Mouse (Mus musculus) myocyte (in vitro differentiated cells): ENCODE data around the gene Uxs1. TPM values are rescaled to one million over a fixed set of nuclear protein-coding genes. Genes with fewer than 3 reads are reported as not detected.

Source experiments
- H3K27me3 ChIP-seq: one replicate; pipeline ENCODE4 v1.6.1; 2011; ENCODE audit not compliant: control insufficient read depth, insufficient read depth, insufficient read length
- H3K36me3 ChIP-seq: one replicate; pipeline ENCODE4 v1.6.1; 2011; ENCODE audit not compliant: control insufficient read depth, insufficient read depth
- H3K4me2 ChIP-seq: one replicate; pipeline ENCODE4 v1.6.1; 2011; ENCODE audit warnings: low read depth, control low read depth
- H3K4me3 ChIP-seq: one replicate; pipeline ENCODE4 v1.5.1; 2011; ENCODE audit warnings: mild to moderate bottlenecking, control low read depth, moderate library complexity
- H3K79me2 ChIP-seq: one replicate; pipeline ENCODE4 v1.6.1; 2011; ENCODE audit not compliant: control insufficient read depth, insufficient read depth
- H3ac ChIP-seq: one replicate; pipeline ENCODE4 v1.6.1; 2011; ENCODE audit not compliant: control insufficient read depth, insufficient read length
- CEBPB ChIP-seq: IDR thresholded peaks from 2 replicates; pipeline ENCODE4 v1.6.1; 2011; ENCODE audit warnings: mild to moderate bottlenecking, moderate library complexity; ENCODE audit not compliant: poor library complexity, insufficient read depth, severe bottlenecking
- E2F4 ChIP-seq: IDR thresholded peaks from one replicate; pipeline ENCODE4 v1.6.1; 2011; ENCODE audit warnings: mild to moderate bottlenecking, control low read depth, moderate library complexity; ENCODE audit not compliant: insufficient read depth
- MAX ChIP-seq: IDR thresholded peaks from one replicate; pipeline ENCODE4 v1.6.1; 2011; ENCODE audit warnings: low read depth, mild to moderate bottlenecking, control low read depth
- MYOD1 ChIP-seq, 3 experiments: IDR thresholded peaks; one replicate each; pipeline ENCODE4 v1.6.1; 2011; ENCODE audit warnings: control low read depth in 2 of 3, low read depth in 2 of 3, mild to moderate bottlenecking in 2 of 3, moderate library complexity in 1 of 3; ENCODE audit not compliant: insufficient read length in 2 of 3, control insufficient read depth in 1 of 3
- MYOG ChIP-seq, 3 experiments: IDR thresholded peaks; one replicate each; pipeline ENCODE4 v1.6.1; 2011; ENCODE audit warnings: control low read depth in 2 of 3, low read depth in 2 of 3, mild to moderate bottlenecking in 2 of 3; ENCODE audit not compliant: insufficient read length in 2 of 3, control insufficient read depth in 1 of 3, insufficient read depth in 1 of 3
- POLR2A ChIP-seq: IDR thresholded peaks from one replicate; pipeline ENCODE4 v1.6.1; 2011; ENCODE audit warnings: low read depth, mild to moderate bottlenecking, control low read depth, moderate library complexity; ENCODE audit not compliant: insufficient read length
- POLR2AphosphoS2 ChIP-seq: IDR thresholded peaks from one replicate; pipeline ENCODE4 v1.6.1; 2011; ENCODE audit warnings: low read depth, control low read depth; ENCODE audit not compliant: insufficient read length
- REST ChIP-seq: IDR thresholded peaks from one replicate; pipeline ENCODE4 v1.6.1; 2011; ENCODE audit warnings: mild to moderate bottlenecking, control low read depth, moderate library complexity; ENCODE audit not compliant: insufficient read depth, insufficient read length
- SRF ChIP-seq: IDR thresholded peaks from one replicate; pipeline ENCODE4 v1.6.1; 2011; ENCODE audit warnings: low read depth; ENCODE audit not compliant: control insufficient read depth, insufficient read length
- TCF12 ChIP-seq: IDR thresholded peaks from one replicate; pipeline ENCODE4 v1.6.1; 2011; ENCODE audit warnings: mild to moderate bottlenecking, control low read depth; ENCODE audit not compliant: poor library complexity, insufficient read depth, severe bottlenecking
- TCF3 ChIP-seq: IDR thresholded peaks from one replicate; pipeline ENCODE4 v1.6.1; 2011; ENCODE audit warnings: low read depth, control low read depth; ENCODE audit not compliant: insufficient read length
- USF1 ChIP-seq: IDR thresholded peaks from one replicate; pipeline ENCODE4 v1.6.1; 2011; ENCODE audit warnings: low read depth, mild to moderate bottlenecking, control low read depth, moderate library complexity
- polyA plus RNA-seq: library from polyadenylated mRNA; unstranded; fragments of >200 nt; fragmentation: generic; extraction: Trizol; gene quantifications from one replicate; pipeline ENCODE4 v1.2.1, GENCODE M21; 2012; ENCODE audit warnings: missing spikeins

Uxs1 gene
- polyA plus RNA-seq, 1 experiment = 27.4 TPM

GRCm38 (mm10) chr1:43820571-43820970 is 7.0 kb downstream of the Uxs1 start:
- Histone ChIP-seq H3K4me2 (no peak overlapping the region), H3K4me3 (no peak overlapping the region), H3K27me3 (no peaks in the 10 kb centered on the region), H3ac (no peak overlapping the region), H3K36me3 (no peaks in the 10 kb centered on the region), H3K79me2 (peaks cover 70% of the 10 kb centered on the region)
- no peak for TF ChIP-seq CEBPB

GRCm38 (mm10) chr1:43819091-43819490 is 8.5 kb downstream of the Uxs1 start:
- Histone ChIP-seq H3K27me3 (no peaks in the 10 kb centered on the region), H3K4me3 (no peak overlapping the region), H3K4me2 (peak overlapping the region; percentile 57), H3K79me2 (peaks cover 69% of the 10 kb centered on the region), H3ac (no peak overlapping the region), H3K36me3 (no peaks in the 10 kb centered on the region)
- no peak for TF ChIP-seq POLR2A
- TF ChIP-seq TCF12 = peak; percentile 42
- TF ChIP-seq MYOG (IDR thresholded peaks at IDR 0.05; ENCODE audit: control insufficient read depth in 1 of 3, insufficient read depth in 1 of 3, insufficient read length in 2 of 3, low read depth in 2 of 3) = peak in 1 of 3 experiments; percentile 74
- peak; percentile 38 to 56 (median 52) for TF ChIP-seq MYOD1 (IDR thresholded peaks at IDR 0.05; ENCODE audit: control insufficient read depth in 1 of 3, insufficient read length in 2 of 3, low read depth in 2 of 3)

- Histone ChIP-seq H3K4me3 (no peak overlapping the region), H3K36me3 (no peaks in the 10 kb centered on the region), H3ac (no peak overlapping the region), H3K4me2 (peak overlapping the region; percentile 57), H3K27me3 (no peaks in the 10 kb centered on the region), H3K79me2 (peaks cover 77% of the 10 kb centered on the region)
- TF ChIP-seq TCF3 = no peak
- no peak for TF ChIP-seq MAX
- no peak for TF ChIP-seq MYOD1 (IDR thresholded peaks at IDR 0.05; ENCODE audit: control insufficient read depth in 1 of 3, insufficient read length in 2 of 3, low read depth in 2 of 3)
- TF ChIP-seq TCF12 = no peak
- no peak for TF ChIP-seq USF1
- no peak for TF ChIP-seq MYOG (IDR thresholded peaks at IDR 0.05; ENCODE audit: control insufficient read depth in 1 of 3, insufficient read depth in 1 of 3, insufficient read length in 2 of 3, low read depth in 2 of 3)
- TF ChIP-seq SRF = no peak
- no peak for TF ChIP-seq CEBPB
- TF ChIP-seq REST = no peak
- no peak for TF ChIP-seq POLR2AphosphoS2
- TF ChIP-seq POLR2A = no peak
- no peak for TF ChIP-seq E2F4
These were observed 9.2 kb downstream of the Uxs1 start for GRCm38 (mm10) chr1:43818356-43818755.

DNA sequence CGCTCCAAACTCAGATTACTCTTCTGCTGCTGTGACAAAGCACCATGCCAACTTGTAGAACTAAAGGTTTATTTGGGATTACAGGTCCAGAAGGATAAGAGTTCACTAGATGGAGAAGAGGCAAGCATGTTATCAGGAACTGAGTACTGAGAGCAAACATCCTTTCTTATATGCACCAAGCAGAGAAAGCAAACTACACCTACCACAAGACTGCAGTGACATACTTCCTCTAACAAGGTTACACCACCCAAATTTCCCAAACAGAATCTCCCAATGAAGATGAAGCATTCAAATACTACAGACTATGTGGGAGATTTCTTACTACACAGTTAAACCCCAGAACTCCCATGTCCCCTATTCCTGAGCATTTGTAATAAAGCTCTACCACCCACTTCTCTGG is 15.8 kb downstream of the Uxs1 start:
- Histone ChIP-seq H3K36me3 (peaks cover 3% of the 10 kb centered on the region), H3K79me2 (peaks cover 51% of the 10 kb centered on the region), H3ac (no peak overlapping the region), H3K27me3 (no peaks in the 10 kb centered on the region), H3K4me2 (no peak overlapping the region), H3K4me3 (no peak overlapping the region)
- TF ChIP-seq MYOG (IDR thresholded peaks at IDR 0.05; ENCODE audit: control insufficient read depth in 1 of 3, insufficient read depth in 1 of 3, insufficient read length in 2 of 3, low read depth in 2 of 3) (no peak), CEBPB (no peak), MYOD1 (IDR thresholded peaks at IDR 0.05; ENCODE audit: control insufficient read depth in 1 of 3, insufficient read length in 2 of 3, low read depth in 2 of 3) (no peak), TCF12 (no peak), USF1 (no peak), MAX (no peak), POLR2AphosphoS2 (no peak), TCF3 (no peak), REST (no peak), E2F4 (no peak), POLR2A (no peak), SRF (no peak)

GRCm38 (mm10) chr1:43811055-43811454 is 16.5 kb downstream of the Uxs1 start:
- H3K27me3 ChIP-seq = no peaks in the 10 kb centered on the region
- peaks cover 3% of the 10 kb centered on the region for H3K36me3 ChIP-seq
- H3ac ChIP-seq = no peak overlapping the region
- H3K4me3 ChIP-seq = no peak overlapping the region
- no peak for TF ChIP-seq TCF12
- TF ChIP-seq CEBPB = no peak
- TF ChIP-seq MYOD1 (IDR thresholded peaks at IDR 0.05; ENCODE audit: control insufficient read depth in 1 of 3, insufficient read length in 2 of 3, low read depth in 2 of 3) = no peak
- TF ChIP-seq MYOG (IDR thresholded peaks at IDR 0.05; ENCODE audit: control insufficient read depth in 1 of 3, insufficient read depth in 1 of 3, insufficient read length in 2 of 3, low read depth in 2 of 3) = no peak
- no peak for TF ChIP-seq POLR2A
- TF ChIP-seq POLR2AphosphoS2 = no peak
- TF ChIP-seq REST = no peak
- no peak for TF ChIP-seq USF1
- TF ChIP-seq E2F4 = no peak
- TF ChIP-seq SRF = no peak
- TF ChIP-seq MAX = no peak
- TF ChIP-seq TCF3 = no peak
- peaks cover 49% of the 10 kb centered on the region for H3K79me2 ChIP-seq
- no peak overlapping the region for H3K4me2 ChIP-seq
